ENCODE assay signal across 8 mouse cellular contexts in genomic region chr11:60930724-60931281, GRCm38 (mm10). TPM values are rescaled to one million over a fixed set of nuclear protein-coding genes. Genes with fewer than 3 reads are reported as not detected.
DNase-seq lines count a peak whose midpoint lies in the region; ATAC-seq lines count a peak whose summit lies in the region.

No protein-coding gene starts in this region.

- peak; percentile 51 for DNase-seq in gastrocnemius, adult 18-20 months (ENCODE audit: low spot score)
- no peak for DNase-seq in gastrocnemius, postnatal 36 days
- peak; percentile 79 for DNase-seq in NIH3T3 (ENCODE audit: low read depth)
- DNase-seq in heart, adult 9 months (ENCODE audit: low spot score in 2 of 2): peak; percentile 49 to 56
- DNase-seq in liver, embryonic 13.5 days: no peak
- DNase-seq in frontal cortex, postnatal 10 days (ENCODE audit: low spot score in 2 of 2): no peak
- DNase-seq in urinary bladder, postnatal 25 days (ENCODE audit: low spot score): no peak

- H3K27ac ChIP-seq in liver, embryonic 13.5 days: peak overlapping the region; percentile 65

- peak overlapping the region; percentile 99 for H3K9ac ChIP-seq in liver, embryonic 13.5 days

- peak overlapping the region; percentile 95 for H3K4me3 ChIP-seq in liver, embryonic 13.5 days (replicated peaks)

- intact Hi-C loops in gastrocnemius, postnatal 36 days (cut with DNase I): loop anchor here (5.0 kb wide), 1 partner anchor 199 kb away; no protein-coding TSS in a partner anchor

- no peak for ATAC-seq in liver, embryonic 13.5 days (ENCODE audit: low read depth)
- ATAC-seq in CD4-positive, CD25-positive, alpha-beta regulatory T cell, adult 4 months: no peak

- H3K4me2 ChIP-seq in liver, embryonic 13.5 days: peak overlapping the region; percentile 90

- 14% methylated on average over 7 of the region's 7 CpGs for WGBS in liver, embryonic 13.5 days (ENCODE audit: insufficient replicate concordance)

- H3K27me3 ChIP-seq in liver, embryonic 13.5 days: no peaks in the 10 kb centered on the region

- no peaks in the 10 kb centered on the region for H3K9me3 ChIP-seq in liver, embryonic 13.5 days (replicated peaks)

- peaks cover 76% of the 10 kb centered on the region for H3K4me1 ChIP-seq in liver, embryonic 13.5 days (replicated peaks)

- H3K36me3 ChIP-seq in liver, embryonic 13.5 days: peaks cover 14% of the 10 kb centered on the region

RNA-seq across cellular contexts. Expression of gene Map2k3, which starts 1.0 kb away (rescaled TPM):
- total RNA-seq in gastrocnemius, adult 18-20 months (2021): 100 to 1,000 TPM; 105 to 173 TPM
- total RNA-seq in gastrocnemius, postnatal 36 days (2021): 100 to 1,000 TPM; 172 to 192 TPM
- 157 and 164 TPM in 2 replicates for polyA plus RNA-seq in liver, embryonic 13.5 days (2015; fragmentation: Nextera tagmentation; extraction: Ambion mirVana)
- polyA plus RNA-seq in CD4-positive, CD25-positive, alpha-beta regulatory T cell, adult 4 months (2017; shearing (Covaris generic)): 10 to 100 TPM; 48.1 to 70.2 TPM

RNA-seq across cellular contexts. Expression of gene Natd1, which starts 16.3 kb away (rescaled TPM):
- 10 to 100 TPM in 1 of 2 experiments, 1 to 10 TPM in 1; 8.2 to 10.3 TPM for total RNA-seq in gastrocnemius, adult 18-20 months (2021)
- total RNA-seq in gastrocnemius, postnatal 36 days (2021): 1 to 10 TPM; 6.8 to 9.6 TPM
- 8.6 and 10.5 TPM in 2 replicates for polyA plus RNA-seq in liver, embryonic 13.5 days (2015; fragmentation: Nextera tagmentation; extraction: Ambion mirVana)
- polyA plus RNA-seq in CD4-positive, CD25-positive, alpha-beta regulatory T cell, adult 4 months (2017; shearing (Covaris generic)): 1 to 10 TPM; 6.9 to 9.9 TPM

RNA-seq across cellular contexts. Expression of gene Tmem11, which starts 51.7 kb away (rescaled TPM):
- total RNA-seq in gastrocnemius, adult 18-20 months (2021): 10 to 100 TPM; 41.0 to 42.9 TPM
- 10 to 100 TPM; 37.7 to 41.3 TPM for total RNA-seq in gastrocnemius, postnatal 36 days (2021)
- polyA plus RNA-seq in liver, embryonic 13.5 days (2015; fragmentation: Nextera tagmentation; extraction: Ambion mirVana): 33.1 and 33.3 TPM in 2 replicates
- 10 to 100 TPM; 33.2 to 36.9 TPM for polyA plus RNA-seq in CD4-positive, CD25-positive, alpha-beta regulatory T cell, adult 4 months (2017; shearing (Covaris generic))

Comparison
In these comparisons a context has a peak if more than half of its experiments do, and no peak if none do; other contexts are left out.
1. DNase-seq: peak in gastrocnemius, adult 18-20 months (single experiment), NIH3T3 (single experiment) and heart, adult 9 months (2 of 2); none in gastrocnemius, postnatal 36 days (0 of 2), liver, embryonic 13.5 days (single experiment), frontal cortex, postnatal 10 days (0 of 2) and urinary bladder, postnatal 25 days (single experiment).